In the genomic region with DNA sequence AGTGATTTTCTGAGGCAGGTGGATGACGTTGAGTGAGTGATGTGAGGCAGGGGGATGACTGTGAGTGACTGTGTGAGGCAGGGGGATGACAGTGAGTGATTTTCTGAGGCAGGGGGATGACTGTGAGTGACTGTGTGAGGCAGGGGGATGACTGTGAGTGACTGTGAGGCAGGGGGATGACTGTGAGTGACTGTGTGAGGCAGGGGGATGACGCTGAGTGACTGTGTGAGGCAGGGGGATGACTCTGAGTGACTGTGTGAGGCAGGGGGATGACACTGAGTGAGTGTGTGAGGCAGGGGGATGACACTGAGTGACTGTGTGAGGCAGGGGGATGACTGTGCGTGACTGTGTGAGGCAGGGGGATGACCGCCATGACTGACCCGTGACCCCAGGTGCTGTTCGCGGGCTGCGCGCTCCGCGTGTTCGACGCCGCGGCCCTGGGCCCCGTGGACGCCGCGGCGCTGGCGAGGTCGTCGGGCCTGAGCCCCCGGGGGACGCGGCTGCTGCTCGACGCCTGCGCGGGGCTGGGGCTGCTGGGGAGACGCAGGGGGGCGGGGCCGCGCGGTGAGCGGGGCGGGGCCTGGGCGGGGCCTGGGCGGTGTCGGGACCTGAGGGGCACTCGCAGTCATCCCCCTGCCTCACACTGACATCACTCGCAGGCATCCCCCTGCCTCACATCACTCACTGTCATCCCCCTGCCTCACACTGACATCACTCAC, we compare ENCODE assay signal across 8 mouse cellular contexts. TPM values are rescaled to one million over a fixed set of nuclear protein-coding genes. Genes with fewer than 3 reads are reported as not detected.
DNase-seq lines count a peak whose midpoint lies in the region; ATAC-seq and TF ChIP-seq lines count a peak whose summit lies in the region.

No protein-coding gene starts in this region.

- H3K4me2 ChIP-seq in heart, embryonic 15.5 days: no peak overlapping the region
- no peak overlapping the region for H3K4me2 ChIP-seq in neural tube, embryonic 15.5 days

- H3K4me1 ChIP-seq in heart, embryonic 15.5 days (replicated peaks): no peaks in the 10 kb centered on the region
- no peaks in the 10 kb centered on the region for H3K4me1 ChIP-seq in neural tube, embryonic 15.5 days
- no peaks in the 10 kb centered on the region for H3K4me1 ChIP-seq in thymus, adult 2 months (replicated peaks; ENCODE audit: control insufficient read depth, insufficient read depth, low read length)

- no peak overlapping the region for H3K27ac ChIP-seq in heart, embryonic 15.5 days
- H3K27ac ChIP-seq in neural tube, embryonic 15.5 days (replicated peaks): no peak overlapping the region
- H3K27ac ChIP-seq in thymus, adult 2 months (ENCODE audit: control insufficient read depth, insufficient read depth, low read length): no peak overlapping the region

- no peak for DNase-seq in heart, adult 9 months (ENCODE audit: low spot score in 2 of 2)
- DNase-seq in NIH3T3 (ENCODE audit: low read depth) (peak; percentile 33), liver (peak; percentile 40)
- DNase-seq in fat pad, adult 2 months (ENCODE audit: extremely low read depth, low read depth, low spot score): peak; percentile 4
- no peak for DNase-seq in frontal cortex, postnatal 10 days (ENCODE audit: low spot score in 2 of 2)
- no peak for DNase-seq in thymus, adult 2 months

- H3K36me3 ChIP-seq in heart, embryonic 15.5 days: 0 out of 2 replicates have a peak, but pooled peaks cover 4% of the 10 kb centered on the region
- peaks cover 26% of the 10 kb centered on the region for H3K36me3 ChIP-seq in neural tube, embryonic 15.5 days
- H3K36me3 ChIP-seq in thymus, adult 2 months (ENCODE audit: control insufficient read depth, insufficient read depth, low read length): no peaks in the 10 kb centered on the region

- H3K27me3 ChIP-seq in heart, embryonic 15.5 days: no peaks in the 10 kb centered on the region
- no peaks in the 10 kb centered on the region for H3K27me3 ChIP-seq in neural tube, embryonic 15.5 days (replicated peaks)
- no peaks in the 10 kb centered on the region for H3K27me3 ChIP-seq in thymus, adult 2 months (ENCODE audit: control insufficient read depth, insufficient read depth, low read length)

- no peak for TF ChIP-seq CTCF in thymus, adult 2 months (IDR thresholded peaks at IDR 0.05; ENCODE audit: borderline replicate concordance, control insufficient read depth, extremely low read depth, insufficient read depth, low read length, poor library complexity)

- H3K9ac ChIP-seq in heart, embryonic 15.5 days: no peak overlapping the region
- no peak overlapping the region for H3K9ac ChIP-seq in neural tube, embryonic 15.5 days (replicated peaks)

- no peak overlapping the region for H3K4me3 ChIP-seq in heart, embryonic 15.5 days
- H3K4me3 ChIP-seq in neural tube, embryonic 15.5 days (replicated peaks): no peak overlapping the region
- H3K4me3 ChIP-seq in thymus, adult 2 months (ENCODE audit: control insufficient read depth, insufficient read depth, low read length): no peak overlapping the region

- peaks cover 40% of the 10 kb centered on the region for H3K9me3 ChIP-seq in heart, embryonic 15.5 days (replicated peaks)
- H3K9me3 ChIP-seq in neural tube, embryonic 15.5 days (replicated peaks): peaks cover 24% of the 10 kb centered on the region

- no peak for TF ChIP-seq POLR2A in thymus, adult 2 months (IDR thresholded peaks at IDR 0.05; ENCODE audit: control insufficient read depth, extremely low read depth, insufficient read depth, low read length, poor library complexity)

- 73% methylated on average over 41 of the region's 42 CpGs for WGBS in heart, embryonic 15.5 days
- 64% methylated on average over 27 of the region's 42 CpGs for WGBS in neural tube, embryonic 15.5 days
- WGBS in thymus, adult 2 months: 91% methylated on average over 42 of the region's 42 CpGs

- ATAC-seq in heart, embryonic 15.5 days (replicated peaks; ENCODE audit: insufficient number of reproducible peaks, insufficient read depth, low FRiP score, low read depth): peak; percentile 58
- peak; percentile 79 for ATAC-seq in neural tube, embryonic 15.5 days (ENCODE audit: low FRiP score)

RNA-seq across cellular contexts. Expression of a gene that starts 0.9 kb away (rescaled TPM):
- polyA plus RNA-seq in heart, embryonic 15.5 days (2015; fragmentation: Nextera tagmentation; extraction: Ambion mirVana): not detected in 2 replicates
- polyA plus RNA-seq in neural tube, embryonic 15.5 days (2015; fragmentation: Nextera tagmentation; extraction: Ambion mirVana): not detected in 2 replicates
- not detected in 2 replicates for polyA plus RNA-seq in thymus, adult 2 months (2012; rRNA removed)

Comparison
In these comparisons a context has a peak if more than half of its experiments do, and no peak if none do; other contexts are left out.
1. DNase-seq: peak in NIH3T3 (single experiment), fat pad, adult 2 months (single experiment) and liver (single experiment); none in heart, adult 9 months (0 of 2), frontal cortex, postnatal 10 days (0 of 2) and thymus, adult 2 months (single experiment).